Mouse (Mus musculus): ENCODE measurements at regions not wholly inside any gene's neighbourhood (a gene's known extent, or its start where the extent isn't known, plus 50 kb on each side); places are given as distances from the start of the nearest gene placed in this dataset.

GRCm38 (mm10) chr14:58392055-58392726, 321.8 kb downstream of the Fgf9 start:
- dilution Hi-C loops (cut with MboI; ENCODE audit: extremely low pct_ligation_motif_present, extremely low pct_unique_long_range_greater_than_20kb, low sequenced_read_pairs) (no loop called here), in situ Hi-C loops (cut with MboI; ENCODE audit: low pct_ligation_motif_present, low pct_unique_long_range_greater_than_20kb, low sequenced_read_pairs) (no loop called here)
- no peak overlapping the region for H3K9ac ChIP-seq (ENCODE audit: insufficient read depth, low read depth)
- H3K79me2 ChIP-seq (replicated peaks; ENCODE audit: control insufficient read depth, extremely low read depth, insufficient read depth, poor library complexity, severe bottlenecking) = no peaks in the 10 kb centered on the region
- no peak overlapping the region for H3K4me2 ChIP-seq (ENCODE audit: insufficient read depth, low read depth, poor library complexity, severe bottlenecking)
- no peaks in the 10 kb centered on the region for H3K27me3 ChIP-seq (replicated peaks)
- peaks cover 0 to 24% of the 10 kb centered on the region in 2 experiments; a peak in 2 of 4 replicates for H3K4me1 ChIP-seq (ENCODE audit: control insufficient read depth in 1 of 2, insufficient read depth in 2 of 2)
- H3K9me3 ChIP-seq (replicated peaks; ENCODE audit: low read length) = peaks cover 3% of the 10 kb centered on the region
- H3K36me3 ChIP-seq (replicated peaks in 1 of 2; ENCODE audit: control insufficient read depth in 1 of 2, insufficient read depth in 1 of 2, low read length in 1 of 2) = no peaks in the 10 kb centered on the region
- H3K4me3 ChIP-seq (replicated peaks in 1 of 3; ENCODE audit: low read depth in 2 of 3, low read length in 2 of 3, poor library complexity in 1 of 3) = no peak overlapping the region
- TF ChIP-seq E2F4 (IDR thresholded peaks at IDR 0.05; ENCODE audit: insufficient replicate concordance, low read depth, low read length) = no peak
- TF ChIP-seq MAX (IDR thresholded peaks at IDR 0.05; ENCODE audit: low read length) = no peak
- no peak for TF ChIP-seq MAFK (IDR thresholded peaks at IDR 0.05; ENCODE audit: insufficient replicate concordance, low read length)
- no peak for TF ChIP-seq USF2 (conservative IDR thresholded peaks at IDR 0.05; ENCODE audit: low read depth, low read length)
- no peak overlapping the region for H3K27ac ChIP-seq (ENCODE audit: insufficient read depth, low read depth)
- no peak for DNase-seq (ENCODE audit: extremely low read depth)

- Histone ChIP-seq H3K79me2 (replicated peaks; ENCODE audit: control insufficient read depth, extremely low read depth, insufficient read depth, poor library complexity, severe bottlenecking) (no peaks in the 10 kb centered on the region), H3K4me1 (ENCODE audit: control insufficient read depth in 1 of 2, insufficient read depth in 2 of 2) (peaks cover under 1 to 12% of the 10 kb centered on the region in 2 experiments; a peak in 2 of 4 replicates), H3K36me3 (replicated peaks in 1 of 2; ENCODE audit: control insufficient read depth in 1 of 2, insufficient read depth in 1 of 2, low read length in 1 of 2) (no peaks in the 10 kb centered on the region), H3K27ac (ENCODE audit: insufficient read depth, low read depth) (no peak overlapping the region), H3K4me3 (replicated peaks in 1 of 3; ENCODE audit: low read depth in 2 of 3, low read length in 2 of 3, poor library complexity in 1 of 3) (no peak overlapping the region), H3K27me3 (replicated peaks) (no peaks in the 10 kb centered on the region), H3K4me2 (ENCODE audit: insufficient read depth, low read depth, poor library complexity, severe bottlenecking) (no peak overlapping the region), H3K9me3 (replicated peaks; ENCODE audit: low read length) (no peaks in the 10 kb centered on the region), H3K9ac (ENCODE audit: insufficient read depth, low read depth) (no peak overlapping the region)
- TF ChIP-seq NRF1 (IDR thresholded peaks at IDR 0.05; ENCODE audit: low read depth, low read length) = no peak
- TF ChIP-seq ZNF384 (IDR thresholded peaks at IDR 0.05; ENCODE audit: low read depth, low read length) = no peak
- TF ChIP-seq USF1 (IDR thresholded peaks at IDR 0.05; ENCODE audit: low read depth, low read length) = no peak
- DNase-seq (ENCODE audit: extremely low read depth) = no peak
- in situ Hi-C loops (cut with MboI; ENCODE audit: low pct_ligation_motif_present, low pct_unique_long_range_greater_than_20kb, low sequenced_read_pairs) = no loop called here
- dilution Hi-C loops (cut with MboI; ENCODE audit: extremely low pct_ligation_motif_present, extremely low pct_unique_long_range_greater_than_20kb, low sequenced_read_pairs) = no loop called here
Observed at GRCm38 (mm10) chr14:58390741-58391140, 320.4 kb downstream of the Fgf9 start.

GRCm38 (mm10) chr14:58387348-58388000, 317.1 kb downstream of the Fgf9 start:
- Histone ChIP-seq H3K9me3 (replicated peaks; ENCODE audit: low read length) (no peaks in the 10 kb centered on the region), H3K36me3 (replicated peaks in 1 of 2; ENCODE audit: control insufficient read depth in 1 of 2, insufficient read depth in 1 of 2, low read length in 1 of 2) (no peaks in the 10 kb centered on the region), H3K4me2 (ENCODE audit: insufficient read depth, low read depth, poor library complexity, severe bottlenecking) (no peak overlapping the region), H3K79me2 (replicated peaks; ENCODE audit: control insufficient read depth, extremely low read depth, insufficient read depth, poor library complexity, severe bottlenecking) (no peaks in the 10 kb centered on the region), H3K27me3 (replicated peaks) (no peaks in the 10 kb centered on the region), H3K27ac (ENCODE audit: insufficient read depth, low read depth) (no peak overlapping the region), H3K4me1 (ENCODE audit: control insufficient read depth in 1 of 2, insufficient read depth in 2 of 2) (peaks cover 2 to 5% of the 10 kb centered on the region in 2 experiments; a peak in 2 of 4 replicates), H3K4me3 (replicated peaks in 1 of 3; ENCODE audit: low read depth in 2 of 3, low read length in 2 of 3, poor library complexity in 1 of 3) (no peak overlapping the region), H3K9ac (ENCODE audit: insufficient read depth, low read depth) (no peak overlapping the region)
- TF ChIP-seq HCFC1 (IDR thresholded peaks at IDR 0.05; ENCODE audit: low read depth, low read length) (no peak), ZC3H11A (IDR thresholded peaks at IDR 0.05; ENCODE audit: low read depth, low read length) (no peak), BHLHE40 (IDR thresholded peaks at IDR 0.05; ENCODE audit: low read depth, low read length) (no peak), MAZ (IDR thresholded peaks at IDR 0.05; ENCODE audit: low read depth, low read length) (no peak), TCF12 (IDR thresholded peaks at IDR 0.05; ENCODE audit: low read depth, low read length) (no peak), MYC (IDR thresholded peaks at IDR 0.05; ENCODE audit: low read depth, low read length) (no peak), USF1 (IDR thresholded peaks at IDR 0.05; ENCODE audit: low read depth, low read length) (no peak), JUND (conservative IDR thresholded peaks at IDR 0.05; ENCODE audit: low read depth, low read length) (no peak), CTCF (conservative IDR thresholded peaks at IDR 0.05 in 1 of 2, IDR thresholded peaks at IDR 0.05 in 1 of 2; ENCODE audit: low read depth in 2 of 2, low read length in 2 of 2) (no peak), KAT2A (IDR thresholded peaks at IDR 0.05; ENCODE audit: insufficient replicate concordance, low read length) (no peak), MXI1 (IDR thresholded peaks at IDR 0.05; ENCODE audit: low read depth, low read length) (no peak)
- dilution Hi-C loops (cut with MboI; ENCODE audit: extremely low pct_ligation_motif_present, extremely low pct_unique_long_range_greater_than_20kb, low sequenced_read_pairs) (no loop called here), in situ Hi-C loops (cut with MboI; ENCODE audit: low pct_ligation_motif_present, low pct_unique_long_range_greater_than_20kb, low sequenced_read_pairs) (no loop called here)
- no peak for DNase-seq (ENCODE audit: extremely low read depth)

All from CH12.LX (cell line).